Mouse (Mus musculus) left cerebral cortex, adult 8-10 months (tissue): Measurements from ENCODE around the gene Olfr834. TPM values are rescaled to one million over a fixed set of nuclear protein-coding genes. Genes with fewer than 3 reads are reported as not detected.

Experiments
- DNase-seq, 2 experiments: peaks; one replicate each; pipeline ENCODE4 v3.0.0; 2022; ENCODE audit warnings: low spot score in 2 of 2
- total RNA-seq, 4 experiments: library from RNA; stranded (reverse); gene quantifications; 2 replicates each; pipeline ENCODE4 v1.2.4; 2022

Gene Olfr834
- not detected for total RNA-seq

GRCm38 (mm10) chr9:18987690-18988089 is at the start of gene Olfr834:
TSS of gene Olfr834 (plus strand) at chr9:18987990.
- DNase-seq: no peak

DNA sequence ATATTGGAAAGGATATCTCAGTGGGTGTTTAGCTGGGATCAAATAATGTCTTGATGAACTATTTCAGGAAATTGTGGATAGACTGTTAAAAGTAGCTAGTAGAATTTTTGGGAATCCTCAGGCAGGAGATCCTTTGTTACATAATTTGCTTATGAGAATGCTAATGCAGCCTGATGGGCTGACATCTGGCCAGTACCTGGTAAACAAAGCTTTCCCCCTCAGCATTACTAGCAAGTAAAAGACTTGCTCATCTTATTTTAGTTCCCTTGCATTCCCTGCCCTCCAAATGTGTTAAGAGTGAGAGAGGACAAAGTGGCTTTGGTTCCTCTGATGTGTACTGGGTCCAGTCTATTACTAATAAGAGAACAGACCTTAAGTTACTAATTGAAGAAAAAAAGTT is 25.8 kb upstream of the Olfr834 start:
- no peak for DNase-seq

GRCm38 (mm10) chr9:19032435-19032834 is 44.6 kb downstream of the Olfr834 start, which contains the start of gene Olfr835:
TSS of gene Olfr835 (plus strand) at chr9:19032735.
- no peak for DNase-seq

Other genes starting within 250 kb of the Olfr834 start
- gene Olfr24, start 224.0 kb upstream of the Olfr834 start, total RNA-seq: not detected
- not detected for gene Olfr828, start 168.5 kb upstream of the Olfr834 start, total RNA-seq
- not detected for gene Olfr829, start 133.1 kb upstream of the Olfr834 start, total RNA-seq
- gene Olfr830, start 113.3 kb upstream of the Olfr834 start, total RNA-seq: not detected
- gene Olfr832, start 50.9 kb upstream of the Olfr834 start, total RNA-seq: not detected
- not detected for gene Olfr835, start 44.7 kb downstream of the Olfr834 start, total RNA-seq
- gene Olfr836, start 132.4 kb downstream of the Olfr834 start, total RNA-seq: not detected
- not detected for gene Olfr837, start 148.3 kb downstream of the Olfr834 start, total RNA-seq
- gene Olfr839-ps1, start 189.3 kb downstream of the Olfr834 start, total RNA-seq: under 1 TPM; 0.05 to 0.07 (median 0.05) TPM